Mouse (Mus musculus) left cerebral cortex, postnatal 14 days (tissue): ENCODE data around the gene Zfand2a. TPM values are rescaled to one million over a fixed set of nuclear protein-coding genes. Genes with fewer than 3 reads are reported as not detected.
A peak's percentile ranks its signal among the peaks of the same experiment; 100 is the strongest.

Experiments used
- DNase-seq, 2 experiments: peaks; one replicate each; pipeline ENCODE4 v3.0.0; 2021 to 2022; ENCODE audit warnings: low spot score in 2 of 2, mixed read lengths in 1 of 2
- intact Hi-C: fragments of 180-260 bp; cut with DNase I; formaldehyde crosslinking; loops from one replicate; pipeline ENCODE4 v1.15.1; 2025
- total RNA-seq, 2 experiments: library from RNA; stranded (reverse); gene quantifications; 2 replicates each; pipeline ENCODE4 v1.2.3; 2021

Zfand2a gene
- total RNA-seq, 2 experiments from 2014 or later, result 83.3 to 95.8 TPM

- DNase-seq, result peak; percentile 28 to 52
- intact Hi-C loops, result no loop called here
Observed at GRCm38 (mm10) chr5:139474741-139475140, 9.6 kb downstream of the Zfand2a start.

GRCm38 (mm10) chr5:139467998-139468397, 16.4 kb downstream of the Zfand2a start:
- intact Hi-C loops, result loop anchor here (1.0 to 5.0 kb wide), 2 partner anchors 104 to 186 kb away; no protein-coding TSS in a partner anchor
- DNase-seq, result peak; percentile 54 to 67

- DNase-seq, result no peak
- intact Hi-C loops, result loop anchor here (5.0 kb wide), 1 partner anchor 184 kb away; no protein-coding TSS in a partner anchor
Observed at GRCm38 (mm10) chr5:139466801-139467200, 17.5 kb downstream of the Zfand2a start.

GRCm38 (mm10) chr5:139466373-139466772, 18.0 kb downstream of the Zfand2a start:
- intact Hi-C loops, result loop anchor here (5.0 kb wide), 1 partner anchor 184 kb away; no protein-coding TSS in a partner anchor
- DNase-seq, result no peak

GRCm38 (mm10) chr5:139464874-139465273, 19.5 kb downstream of the Zfand2a start:
- intact Hi-C loops, result loop anchor here (5.0 kb wide), 1 partner anchor 183 kb away; no protein-coding TSS in a partner anchor
- DNase-seq, result no peak

GRCm38 (mm10) chr5:139460384-139461067, 23.8 kb downstream of the Zfand2a start, which contains the start of gene 3110082I17Rik:
3110082I17Rik (minus strand) TSS chr5:139460527.
- DNase-seq, result peak; percentile 99 to 100
- intact Hi-C loops, result no loop called here

GRCm38 (mm10) chr5:139459938-139460337, 24.4 kb downstream of the Zfand2a start:
- no peak for DNase-seq
- intact Hi-C loops, result no loop called here

- no peak for DNase-seq
- intact Hi-C loops, result no loop called here
Observed at GRCm38 (mm10) chr5:139457241-139457640, 27.1 kb downstream of the Zfand2a start.

- peak; percentile 53 to 76 for DNase-seq
- intact Hi-C loops, result no loop called here
Observed at GRCm38 (mm10) chr5:139455166-139455565, 29.2 kb downstream of the Zfand2a start.

GRCm38 (mm10) chr5:139453031-139453430, 31.3 kb downstream of the Zfand2a start:
- no peak for DNase-seq
- intact Hi-C loops, result no loop called here

GRCm38 (mm10) chr5:139449926-139450325, 34.4 kb downstream of the Zfand2a start:
- no peak for DNase-seq
- intact Hi-C loops, result no loop called here

- intact Hi-C loops, result no loop called here
- no peak for DNase-seq
Observed at GRCm38 (mm10) chr5:139449161-139449791, 35.1 kb downstream of the Zfand2a start.

GRCm38 (mm10) chr5:139448025-139448424, 36.3 kb downstream of the Zfand2a start:
- intact Hi-C loops, result no loop called here
- peak; percentile 45 to 73 for DNase-seq

- no peak for DNase-seq
- intact Hi-C loops, result no loop called here
Observed at GRCm38 (mm10) chr5:139445258-139445657, 39.1 kb downstream of the Zfand2a start.

- intact Hi-C loops, result no loop called here
- no peak for DNase-seq
Observed at GRCm38 (mm10) chr5:139442962-139443361, 41.4 kb downstream of the Zfand2a start.

- DNase-seq, result peak in 1 of 2 experiments; percentile 34
- intact Hi-C loops, result no loop called here
Observed at GRCm38 (mm10) chr5:139442428-139442827, 41.9 kb downstream of the Zfand2a start.

- intact Hi-C loops, result loop anchor here (2.0 kb wide), 1 partner anchor 23 kb away; no protein-coding TSS in a partner anchor
- no peak for DNase-seq
Observed at GRCm38 (mm10) chr5:139441726-139442018, 42.7 kb downstream of the Zfand2a start.

GRCm38 (mm10) chr5:139440926-139441725, 43.2 kb downstream of the Zfand2a start:
- no peak for DNase-seq
- intact Hi-C loops, result loop anchor here (2.0 kb wide), 1 partner anchor 22 kb away; no protein-coding TSS in a partner anchor

GRCm38 (mm10) chr5:139440451-139440850, 43.9 kb downstream of the Zfand2a start:
- intact Hi-C loops, result loop anchor here (2.0 kb wide), 1 partner anchor 22 kb away; no protein-coding TSS in a partner anchor
- DNase-seq, result peak in 1 of 2 experiments; percentile 30

- no peak for DNase-seq
Observed at GRCm38 (mm10) chr5:139438440-139438839, 45.9 kb downstream of the Zfand2a start.

More at GRCm38 (mm10) chr5:139438440-139438839, 45.9 kb downstream of the Zfand2a start:
- intact Hi-C loops, result no loop called here
